Mouse (Mus musculus) liver, embryonic 14.5 days (tissue): ENCODE measurements at regions not wholly inside any gene's neighbourhood (a gene's known extent, or its start where the extent isn't known, plus 50 kb on each side); places are given as distances from the start of the nearest gene placed in this dataset.
A peak's percentile ranks its signal among the peaks of the same experiment; 100 is the strongest.
"Not testable (repeated sequence)": the region's sequence is repeated elsewhere in the genome, so short reads cannot be mapped to it uniquely, and the experiment has no call there.

ENCODE experiments used
- ATAC-seq: fragments of 200-750 bp; cut with Nextera tagmentation; 2 replicates; pipeline ENCODE4 v1.8.0; 2017; ENCODE audit warnings: moderate number of reproducible peaks, mild to moderate bottlenecking, moderate library complexity; ENCODE audit not compliant: insufficient read depth
- DNase-seq, 3 experiments: peaks; one replicate each; pipeline ENCODE4 v3.0.0-alpha.2; 2012 to 2013; ENCODE audit warnings: low read depth in 3 of 3, low spot score in 3 of 3
- H3K27ac ChIP-seq: fragments of 300-500 bp; sonication (generic); 2 replicates; pipeline ENCODE4 v1.5.1; 2014; ENCODE audit warnings: moderate library complexity, mild to moderate bottlenecking, control low read depth, inconsistent platforms
- H3K27me3 ChIP-seq: fragments of 300-500 bp; sonication (generic); 2 replicates; pipeline ENCODE4 v1.6.1; 2014; ENCODE audit warnings: mild to moderate bottlenecking, low read length, moderate library complexity; ENCODE audit not compliant: control insufficient read depth, insufficient read depth
- H3K36me3 ChIP-seq: fragments of 300-500 bp; sonication (generic); replicated peaks from 2 replicates; pipeline ENCODE4 v1.6.1; 2014; ENCODE audit warnings: low read depth; ENCODE audit not compliant: control insufficient read depth, insufficient read depth
- H3K4me1 ChIP-seq, 2 experiments: fragments of 200-500 bp in 1 of 2; fragments of 300-500 bp in 1 of 2; sonication (generic) in 1 of 2; replicated peaks; 2 replicates each; pipeline ENCODE4 v1.6.1; 2012 to 2014; ENCODE audit warnings: antibody characterized with exemption in 1 of 2, inconsistent platforms in 1 of 2, low read length in 1 of 2; ENCODE audit not compliant: control insufficient read depth in 2 of 2, insufficient read depth in 2 of 2
- H3K4me2 ChIP-seq: fragments of 300-500 bp; sonication (generic); 2 replicates; pipeline ENCODE4 v1.6.1; 2014; ENCODE audit warnings: low read depth, mild to moderate bottlenecking, control low read depth, moderate library complexity
- H3K4me3 ChIP-seq, 2 experiments: fragments of 200-500 bp in 1 of 2; fragments of 300-500 bp in 1 of 2; sonication (generic) in 1 of 2; 2 replicates each; pipeline ENCODE4 v1.5.1; 2012 to 2014; ENCODE audit warnings: low read depth in 2 of 2, low read length in 2 of 2, mild to moderate bottlenecking in 2 of 2, control low read depth in 1 of 2, inconsistent platforms in 1 of 2, moderate library complexity in 1 of 2; ENCODE audit not compliant: insufficient read depth in 1 of 2
- H3K9ac ChIP-seq: fragments of 300-500 bp; sonication (generic); replicated peaks from 2 replicates; pipeline ENCODE4 v1.6.1; 2014; ENCODE audit warnings: mild to moderate bottlenecking, control low read depth, moderate library complexity
- H3K9me3 ChIP-seq: fragments of 300-500 bp; sonication (generic); 2 replicates; pipeline ENCODE4 v1.6.1; 2016; ENCODE audit warnings: low read length, mixed read lengths; ENCODE audit not compliant: control insufficient read depth
- CTCF ChIP-seq: IDR thresholded peaks from 2 replicates; pipeline ENCODE4 v1.5.1; 2016; ENCODE audit warnings: antibody characterized with exemption, low read depth, control low read depth
- EP300 ChIP-seq: IDR thresholded peaks from 2 replicates; pipeline ENCODE4 v1.6.1; 2016; ENCODE audit warnings: antibody characterized with exemption, low read depth
- whole genome bisulfite sequencing: fragments of 180-500 bp; shearing (Covaris S2); extraction: QIAGEN DNeasy Blood & Tissue Kit; methylation state at CpG from one replicate; pipeline ENCODE4 v1.1.7; 2014; ENCODE audit not compliant: insufficient replicate concordance; 5-methylcytosine and 5-hydroxymethylcytosine counted together

DNA sequence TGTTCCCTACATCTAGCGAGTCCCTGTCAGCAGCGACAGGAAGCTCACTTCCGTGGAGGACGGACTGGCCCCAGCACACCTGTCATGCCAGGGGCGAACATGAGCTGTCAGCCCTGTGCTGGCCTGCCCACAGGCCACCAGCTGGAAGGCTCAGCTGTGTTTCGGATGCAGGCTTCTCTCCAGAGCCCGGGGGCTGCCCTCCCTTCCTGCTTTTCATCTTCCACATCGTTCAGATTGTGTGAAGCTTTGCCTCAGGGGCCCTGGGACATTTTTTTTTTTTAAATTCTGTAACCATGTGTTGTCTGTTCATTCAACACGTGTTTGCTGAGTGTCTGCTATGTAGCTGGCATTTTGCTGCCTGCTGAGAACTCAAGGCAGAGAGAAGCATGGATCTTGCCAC, 167.2 kb downstream of the Csl start:
- ATAC-seq: no peak
- H3K27ac ChIP-seq: no peak overlapping the region
- 13% methylated on average over 9 of the region's 9 CpGs for WGBS
- H3K9me3 ChIP-seq: no peaks in the 10 kb centered on the region
- TF ChIP-seq CTCF (no peak), EP300 (no peak)
- H3K4me3 ChIP-seq: no peak overlapping the region
- H3K27me3 ChIP-seq: no peaks in the 10 kb centered on the region
- DNase-seq: no peak
- H3K9ac ChIP-seq: no peak overlapping the region
- H3K4me1 ChIP-seq: no peaks in the 10 kb centered on the region
- no peak overlapping the region for H3K4me2 ChIP-seq
- H3K36me3 ChIP-seq: no peaks in the 10 kb centered on the region

GRCm38 (mm10) chr10:99595659-99596058, 163.8 kb downstream of the Csl start:
- TF ChIP-seq EP300 (no peak), CTCF (no peak)
- Histone ChIP-seq H3K9ac (no peak overlapping the region), H3K27me3 (no peaks in the 10 kb centered on the region), H3K9me3 (no peaks in the 10 kb centered on the region), H3K36me3 (no peaks in the 10 kb centered on the region), H3K27ac (no peak overlapping the region), H3K4me1 (no peaks in the 10 kb centered on the region), H3K4me3 (no peak overlapping the region), H3K4me2 (no peak overlapping the region)
- WGBS: 69% methylated on average over 14 of the region's 14 CpGs
- DNase-seq: no peak
- ATAC-seq: no peak

DNA sequence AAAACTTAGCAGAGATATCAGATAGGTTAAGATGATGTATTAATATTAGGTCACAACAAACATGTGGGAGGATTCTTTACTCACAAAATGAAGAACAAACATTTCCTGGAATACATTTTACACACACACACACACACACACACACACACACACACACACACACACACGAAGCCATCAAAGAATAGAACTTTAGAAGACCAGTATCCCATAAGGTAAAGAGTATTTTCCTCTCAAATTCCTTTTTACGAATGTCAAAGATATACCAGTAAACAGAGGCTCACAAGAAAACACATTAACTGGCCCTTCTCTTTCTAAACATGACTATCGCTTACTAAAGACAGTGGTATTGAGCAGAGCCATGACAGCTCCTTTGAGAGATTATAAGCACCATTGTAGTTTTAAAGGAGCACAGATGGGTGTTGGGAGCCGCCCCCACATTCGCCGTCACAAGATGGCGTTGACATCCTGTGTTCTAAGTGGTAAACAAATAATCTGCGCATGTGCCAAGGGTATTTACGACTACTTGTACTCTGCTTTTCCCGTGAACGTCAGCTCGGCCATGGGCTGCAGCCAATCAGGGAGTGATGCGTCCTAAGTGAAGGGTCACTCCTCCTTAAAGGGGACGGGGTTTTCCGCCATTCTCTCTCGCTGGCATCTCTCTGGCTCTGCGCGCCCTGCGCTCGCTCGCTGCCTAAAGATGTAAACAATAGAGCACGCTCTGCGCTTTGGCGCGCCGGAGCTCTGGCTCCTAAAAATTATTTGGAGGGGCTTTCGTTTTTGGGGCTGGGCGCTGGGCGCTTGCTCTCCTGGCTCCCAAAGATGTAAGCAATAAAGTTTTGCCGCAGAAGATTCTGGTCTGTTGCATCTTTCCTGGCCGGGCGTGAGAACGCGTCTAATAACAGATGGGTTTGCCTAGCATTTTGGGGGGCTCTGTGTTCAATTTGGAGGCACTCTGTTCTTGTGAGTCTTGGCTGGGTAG, 160.0 kb downstream of the Csl start:
- H3K27me3 ChIP-seq, H3K4me1 ChIP-seq, DNase-seq, ATAC-seq, H3K9me3 ChIP-seq, H3K9ac ChIP-seq, H3K36me3 ChIP-seq, H3K27ac ChIP-seq: not testable (repeated sequence)
- Histone ChIP-seq H3K4me3 (peak overlapping the region; percentile 29 to 48), H3K4me2 (peak overlapping the region; percentile 49)
- WGBS: 39% methylated on average over 24 of the region's 34 CpGs

DNA sequence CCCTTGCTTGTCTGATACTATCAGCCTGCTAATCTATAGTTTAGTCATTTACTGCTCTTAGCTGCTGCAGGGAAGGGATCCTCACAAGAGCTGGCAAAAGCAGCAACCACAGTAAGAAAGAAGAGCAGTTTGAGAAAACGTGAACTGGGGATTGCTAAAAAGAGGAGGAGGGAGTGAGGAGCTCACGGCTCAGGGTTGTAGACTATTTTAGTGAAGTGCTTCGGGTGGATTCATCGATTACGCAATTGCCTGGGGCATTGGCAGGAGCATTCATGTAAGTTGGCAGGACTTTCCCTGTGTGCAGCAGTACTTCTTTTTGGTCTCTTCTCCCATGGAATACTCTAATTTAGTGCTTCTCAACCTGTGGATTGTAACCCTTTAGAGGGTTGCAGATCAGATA, 157.1 kb downstream of the Csl start:
- H3K36me3 ChIP-seq: no peaks in the 10 kb centered on the region
- H3K4me3 ChIP-seq: no peak overlapping the region
- 47% methylated on average over 5 of the region's 5 CpGs for WGBS
- no peaks in the 10 kb centered on the region for H3K4me1 ChIP-seq
- H3K9me3 ChIP-seq: no peaks in the 10 kb centered on the region
- no peak overlapping the region for H3K27ac ChIP-seq
- no peak for DNase-seq
- no peak for ATAC-seq
- TF ChIP-seq CTCF: no peak
- TF ChIP-seq EP300: no peak
- H3K27me3 ChIP-seq: no peaks in the 10 kb centered on the region
- no peak overlapping the region for H3K4me2 ChIP-seq
- H3K9ac ChIP-seq: no peak overlapping the region

- Histone ChIP-seq H3K4me1 (no peaks in the 10 kb centered on the region), H3K4me2 (no peak overlapping the region), H3K27ac (no peak overlapping the region), H3K36me3 (no peaks in the 10 kb centered on the region), H3K4me3 (no peak overlapping the region), H3K27me3 (no peaks in the 10 kb centered on the region), H3K9me3 (no peaks in the 10 kb centered on the region), H3K9ac (no peak overlapping the region)
- TF ChIP-seq EP300 (no peak), CTCF (no peak)
- DNase-seq (no peak), ATAC-seq (no peak)
- WGBS: 50% methylated on average over 1 of the region's 1 CpGs
Observed at GRCm38 (mm10) chr10:99604172-99604571, 155.3 kb downstream of the Csl start.
